Mouse (Mus musculus) intestine, postnatal 0 days (tissue): ENCODE results near the gene Gabrr3. TPM values are rescaled to one million over a fixed set of nuclear protein-coding genes. Genes with fewer than 3 reads are reported as not detected.

Source experiments
- ATAC-seq: fragments of 200-750 bp; cut with Nextera tagmentation; 2 replicates; pipeline ENCODE4 v1.8.0; 2017; ENCODE audit warnings: mild to moderate bottlenecking, moderate TSS enrichment, moderate library complexity
- H3K27ac ChIP-seq: fragments of 300-500 bp; sonication (generic); 2 replicates; pipeline ENCODE4 v1.5.1; 2014; ENCODE audit warnings: mild to moderate bottlenecking, low read depth, low read length, moderate library complexity
- H3K27me3 ChIP-seq: fragments of 300-500 bp; sonication (generic); replicated peaks from 2 replicates; pipeline ENCODE4 v1.6.1; 2014; ENCODE audit warnings: low read length, mixed read lengths; ENCODE audit not compliant: control insufficient read depth, insufficient read depth
- H3K36me3 ChIP-seq: fragments of 300-500 bp; sonication (generic); 2 replicates; pipeline ENCODE4 v1.6.1; 2014; ENCODE audit warnings: mild to moderate bottlenecking, moderate library complexity; ENCODE audit not compliant: control insufficient read depth, insufficient read depth
- H3K4me1 ChIP-seq: fragments of 300-500 bp; sonication (generic); replicated peaks from 2 replicates; pipeline ENCODE4 v1.6.1; 2014; ENCODE audit warnings: antibody characterized with exemption, low read length, mixed read lengths; ENCODE audit not compliant: control insufficient read depth, insufficient read depth
- H3K4me2 ChIP-seq: fragments of 300-500 bp; sonication (generic); replicated peaks from 2 replicates; pipeline ENCODE4 v1.6.1; 2014; ENCODE audit warnings: low read depth, mild to moderate bottlenecking, moderate library complexity
- H3K4me3 ChIP-seq: fragments of 300-500 bp; sonication (generic); 2 replicates; pipeline ENCODE4 v1.5.1; 2014; ENCODE audit warnings: low read depth, low read length
- H3K9ac ChIP-seq: fragments of 300-500 bp; sonication (generic); 2 replicates; pipeline ENCODE4 v1.6.1; 2014; ENCODE audit warnings: mild to moderate bottlenecking, low read depth, low read length
- H3K9me3 ChIP-seq: fragments of 300-500 bp; sonication (generic); 2 replicates; pipeline ENCODE4 v1.6.1; 2016; ENCODE audit warnings: mixed run types; ENCODE audit not compliant: control insufficient read depth
- CTCF ChIP-seq: sonication (generic); IDR thresholded peaks from 2 replicates; pipeline ENCODE4 v1.5.1; 2016; ENCODE audit warnings: low read depth, mild to moderate bottlenecking, control low read depth, antibody characterized with exemption, moderate library complexity
- WGBS: fragments of 180-500 bp; shearing (Covaris S2); extraction: QIAGEN DNeasy Blood & Tissue Kit; methylation state at CpG from one replicate; pipeline ENCODE4 v1.1.7; 2014; 5-methylcytosine and 5-hydroxymethylcytosine counted together
- polyA plus RNA-seq: library from polyadenylated mRNA; unstranded; fragments of >200 nt; fragmentation: Nextera tagmentation; extraction: Ambion mirVana; gene quantifications from 2 replicates; pipeline ENCODE4 v1.2.1, GENCODE M21; 2015

Gene Gabrr3
- polyA plus RNA-seq, 1 experiment from 2014 or later: not detected

DNA sequence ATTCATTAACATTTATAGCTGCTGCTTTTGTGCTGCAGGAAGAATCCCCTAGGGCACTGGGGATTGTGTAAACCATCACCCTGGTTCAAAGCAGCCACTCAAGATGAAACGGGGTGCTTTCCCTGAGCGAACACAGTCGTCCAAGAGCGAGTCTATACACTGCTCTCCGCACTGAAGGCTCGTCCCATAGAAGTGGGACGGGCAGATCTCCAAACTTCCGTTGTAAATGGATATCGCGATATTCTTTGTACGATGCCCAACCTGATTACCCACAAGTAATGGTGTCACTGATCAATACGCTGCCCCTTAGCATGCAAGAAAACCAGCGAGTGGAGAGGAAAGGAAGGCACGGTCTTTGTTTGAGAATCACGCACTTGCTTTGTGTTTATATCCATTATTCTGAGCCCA, 2.2 kb downstream of the Gabrr3 start:
- Histone ChIP-seq H3K9ac (no peak overlapping the region), H3K27ac (no peak overlapping the region), H3K27me3 (no peaks in the 10 kb centered on the region), H3K36me3 (no peaks in the 10 kb centered on the region), H3K4me3 (no peak overlapping the region), H3K4me1 (no peaks in the 10 kb centered on the region), H3K4me2 (no peak overlapping the region), H3K9me3 (no peaks in the 10 kb centered on the region)
- no peak for TF ChIP-seq CTCF
- WGBS: 74% methylated on average over 15 of the region's 15 CpGs
- no peak for ATAC-seq

DNA sequence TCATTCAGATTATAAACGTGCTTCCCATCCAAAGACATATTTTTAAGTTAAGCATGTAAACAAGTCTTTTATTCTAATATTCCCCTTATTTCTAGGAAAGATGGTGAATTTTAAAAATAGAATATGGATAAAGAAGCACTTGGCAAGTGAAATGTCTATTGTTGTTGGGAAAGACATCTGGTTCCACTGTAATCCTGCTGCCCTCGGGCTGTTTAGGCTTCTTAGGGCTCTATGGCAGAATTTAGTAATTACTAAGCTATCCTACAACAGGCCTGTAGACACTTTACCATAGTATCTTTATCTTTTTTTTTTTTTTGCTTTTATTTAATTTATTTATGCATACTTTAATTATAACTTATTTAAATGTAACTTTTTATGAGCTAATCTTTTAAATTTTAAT, 2.7 kb downstream of the Gabrr3 start:
- Histone ChIP-seq H3K9ac (no peak overlapping the region), H3K4me3 (no peak overlapping the region), H3K4me2 (no peak overlapping the region), H3K9me3 (no peaks in the 10 kb centered on the region), H3K27ac (no peak overlapping the region), H3K36me3 (no peaks in the 10 kb centered on the region), H3K4me1 (no peaks in the 10 kb centered on the region), H3K27me3 (no peaks in the 10 kb centered on the region)
- TF ChIP-seq CTCF: no peak
- no peak for ATAC-seq
- 64% methylated on average over 2 of the region's 2 CpGs for WGBS

DNA sequence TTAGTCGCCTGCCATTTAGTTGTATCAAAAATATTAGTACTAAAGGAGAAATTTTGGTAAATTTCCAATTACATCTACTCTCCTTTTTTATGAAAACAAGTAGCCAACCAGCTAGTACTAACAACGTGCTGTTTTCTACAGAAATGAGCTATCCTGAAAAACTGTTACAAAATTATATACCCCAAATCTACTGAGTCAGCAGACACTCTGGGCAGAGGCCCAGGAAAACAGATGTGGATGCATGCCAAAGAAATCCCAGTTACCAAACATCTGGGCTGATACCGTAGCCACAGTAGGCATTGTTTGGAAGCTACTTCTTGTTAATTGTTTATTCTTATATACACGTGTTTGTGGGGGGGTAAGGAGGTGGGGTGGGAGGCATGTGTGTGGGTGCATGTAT, 6.3 kb downstream of the Gabrr3 start:
- Histone ChIP-seq H3K4me1 (no peaks in the 10 kb centered on the region), H3K27ac (no peak overlapping the region), H3K36me3 (no peaks in the 10 kb centered on the region), H3K4me3 (no peak overlapping the region), H3K9me3 (no peaks in the 10 kb centered on the region), H3K9ac (no peak overlapping the region), H3K4me2 (no peak overlapping the region), H3K27me3 (no peaks in the 10 kb centered on the region)
- 54% methylated on average over 4 of the region's 4 CpGs for WGBS
- no peak for ATAC-seq
- no peak for TF ChIP-seq CTCF

DNA sequence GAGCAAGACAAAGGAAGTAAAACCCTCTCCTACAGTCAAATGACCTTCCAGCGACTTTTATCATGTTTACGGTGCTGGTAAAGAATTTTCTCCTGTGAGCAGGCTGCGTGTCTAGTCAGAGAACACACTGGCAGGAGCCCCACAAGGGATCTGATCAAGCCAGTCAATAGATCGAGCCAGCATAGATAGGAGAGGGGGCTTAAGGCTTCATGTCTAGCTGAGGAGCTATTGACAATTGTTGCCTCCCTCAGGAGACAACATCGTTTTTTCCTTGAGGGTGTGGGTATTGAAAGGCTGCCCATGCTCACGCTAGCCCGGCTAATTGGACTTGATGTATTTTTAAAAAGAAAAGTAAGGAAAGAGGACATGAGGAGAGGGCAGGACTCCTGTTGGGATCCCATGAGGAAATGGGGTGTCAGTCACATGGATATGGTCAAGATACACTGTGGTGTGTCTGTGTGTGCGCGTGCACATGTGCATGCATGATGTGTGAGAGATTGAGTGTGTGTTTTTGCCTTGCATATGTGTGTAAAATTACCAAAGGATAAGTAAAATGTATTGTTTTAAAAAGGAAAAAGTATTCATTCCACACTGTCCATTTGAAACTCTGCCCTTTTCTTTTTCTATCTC, 13.2 kb downstream of the Gabrr3 start:
- Histone ChIP-seq H3K27ac (no peak overlapping the region), H3K9ac (no peak overlapping the region), H3K9me3 (no peaks in the 10 kb centered on the region), H3K4me2 (no peak overlapping the region), H3K36me3 (no peaks in the 10 kb centered on the region), H3K27me3 (no peaks in the 10 kb centered on the region), H3K4me1 (no peaks in the 10 kb centered on the region), H3K4me3 (no peak overlapping the region)
- 58% methylated on average over 9 of the region's 9 CpGs for WGBS
- TF ChIP-seq CTCF: no peak
- no peak for ATAC-seq

DNA sequence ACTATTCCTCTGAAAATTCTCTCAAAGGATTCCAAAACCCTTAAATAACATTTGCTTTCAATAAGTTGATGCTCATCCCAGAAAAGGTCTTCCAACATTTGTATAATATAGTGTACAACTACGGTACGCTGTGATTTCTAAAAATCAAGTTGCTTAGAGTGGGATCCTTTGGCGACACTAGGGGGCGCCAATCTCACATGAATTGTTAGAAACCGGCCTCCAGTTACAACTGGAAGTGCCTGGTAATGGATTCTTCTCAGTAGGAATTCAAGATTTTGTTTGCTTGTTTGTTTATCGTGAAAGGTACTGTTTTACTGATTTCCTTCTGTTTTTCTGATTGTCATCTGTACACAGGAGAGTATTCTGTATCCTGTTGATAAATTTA, 13.7 kb downstream of the Gabrr3 start:
- Histone ChIP-seq H3K9ac (no peak overlapping the region), H3K4me3 (no peak overlapping the region), H3K36me3 (no peaks in the 10 kb centered on the region), H3K9me3 (no peaks in the 10 kb centered on the region), H3K27ac (no peak overlapping the region), H3K4me1 (no peaks in the 10 kb centered on the region), H3K27me3 (no peaks in the 10 kb centered on the region), H3K4me2 (no peak overlapping the region)
- ATAC-seq: no peak
- peak; percentile 84 for TF ChIP-seq CTCF
- 8% methylated on average over 6 of the region's 6 CpGs for WGBS

DNA sequence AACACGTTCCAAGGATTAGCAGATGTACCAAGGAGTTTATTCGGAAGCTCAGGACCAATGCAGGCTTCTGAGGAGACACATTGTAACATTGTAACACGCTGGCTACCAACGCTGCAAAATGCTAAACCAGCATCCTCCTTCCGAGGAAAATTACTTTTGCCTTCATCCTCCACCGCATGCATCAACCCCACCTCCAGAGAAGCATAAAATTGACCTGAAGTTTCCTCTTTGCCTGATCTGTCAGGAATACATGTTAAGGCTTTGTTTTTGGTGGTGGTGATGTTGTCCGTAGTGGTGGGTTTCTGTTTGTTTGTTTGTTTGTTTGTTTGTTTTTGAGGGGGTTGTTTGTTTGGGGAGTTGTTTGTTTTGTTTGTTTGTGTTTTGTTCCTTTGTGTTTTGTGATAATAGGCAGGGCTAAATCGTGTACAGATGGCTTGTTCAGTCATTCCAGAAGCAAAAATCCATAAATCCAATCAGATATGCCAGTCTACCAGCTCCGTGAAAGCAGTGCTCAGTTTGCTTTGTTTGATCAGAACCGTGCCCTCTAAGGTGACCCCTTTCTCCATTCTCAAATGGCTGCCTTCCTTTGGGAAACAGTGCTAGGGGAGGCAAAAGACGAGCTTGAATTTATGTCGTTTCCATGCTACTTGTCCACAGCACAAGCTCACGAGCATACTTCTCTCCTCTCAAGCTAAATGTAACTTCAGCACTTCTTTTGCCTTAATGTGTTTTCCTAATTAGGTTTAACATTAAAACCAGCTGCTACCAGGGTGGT, 14.6 kb downstream of the Gabrr3 start:
- Histone ChIP-seq H3K27me3 (no peaks in the 10 kb centered on the region), H3K36me3 (no peaks in the 10 kb centered on the region), H3K9me3 (no peaks in the 10 kb centered on the region), H3K4me1 (no peaks in the 10 kb centered on the region), H3K4me3 (no peak overlapping the region), H3K9ac (no peak overlapping the region), H3K27ac (no peak overlapping the region), H3K4me2 (no peak overlapping the region)
- no peak for ATAC-seq
- 55% methylated on average over 13 of the region's 13 CpGs for WGBS
- TF ChIP-seq CTCF: no peak
